Mouse (Mus musculus) heart, adult 11 months (tissue): ENCODE results near the gene Pqlc2.

ENCODE experiments used
- DNase-seq: peaks from one replicate; pipeline ENCODE4 v3.0.0; 2022

Pqlc2 gene

DNA sequence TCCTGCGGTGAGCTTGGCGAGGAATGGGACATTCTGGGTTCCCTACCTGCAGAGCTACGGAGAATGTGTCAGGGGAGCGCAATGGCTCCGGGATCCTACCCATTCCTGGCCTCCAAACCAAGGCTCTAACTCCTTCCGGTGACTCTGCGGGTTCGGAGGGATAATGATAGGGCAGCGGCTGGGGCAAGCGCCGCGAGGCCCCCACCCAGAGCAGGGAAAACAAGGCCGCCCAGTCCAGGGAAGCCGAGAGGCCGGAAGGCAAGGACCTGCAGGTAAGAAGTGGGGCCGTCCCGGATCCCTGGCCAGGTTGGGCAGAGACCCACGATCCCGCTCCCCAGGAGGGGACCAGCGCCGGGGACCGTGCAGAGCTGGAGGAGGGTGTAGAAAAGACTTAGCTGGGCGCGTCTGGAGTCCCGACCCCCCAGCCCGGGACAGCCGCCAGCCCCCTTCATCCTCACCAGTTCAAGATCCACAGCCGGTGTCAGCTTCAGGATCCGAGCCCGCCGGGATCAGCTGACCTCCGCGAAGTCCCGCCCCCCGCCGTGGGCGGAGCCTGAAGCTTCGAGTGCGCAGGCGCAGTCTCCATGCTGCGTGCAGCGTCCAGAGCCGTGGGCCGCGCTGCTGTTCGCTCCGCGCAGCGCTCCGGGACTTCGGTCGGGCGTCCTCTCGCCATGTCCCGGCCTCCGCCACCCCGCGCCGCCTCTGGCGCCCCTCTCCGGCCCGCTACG lies at the start of gene Pqlc2, which contains the start of gene Akr7a5:
TSS of gene Pqlc2 (minus strand) at position 538 of the 728 bp plus-strand sequence.
TSS of gene Akr7a5 (plus strand) at position 574 of the 728 bp plus-strand sequence.
- DNase-seq: peak; percentile 99

DNA sequence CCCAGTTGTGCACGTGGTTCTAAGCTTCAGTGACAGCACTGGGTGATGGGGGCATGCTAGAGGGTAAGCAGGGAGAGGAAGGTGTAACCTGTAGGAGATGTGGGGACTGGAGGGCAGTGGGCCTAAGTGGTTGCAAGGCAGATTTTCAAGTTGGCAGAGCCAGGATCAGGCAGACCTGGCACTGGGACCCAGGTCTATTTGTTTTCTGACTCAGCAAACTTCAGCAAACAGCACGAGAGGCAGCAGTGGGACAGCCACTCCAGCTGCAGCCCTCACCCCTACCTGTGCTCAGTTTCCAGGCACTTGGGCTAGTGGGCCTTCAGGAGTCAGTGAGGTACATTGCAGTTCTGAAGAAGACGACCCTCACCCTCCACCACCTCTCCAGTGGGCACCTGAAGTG lies 46.7 kb upstream of the Pqlc2 start:
- DNase-seq: no peak

DNA sequence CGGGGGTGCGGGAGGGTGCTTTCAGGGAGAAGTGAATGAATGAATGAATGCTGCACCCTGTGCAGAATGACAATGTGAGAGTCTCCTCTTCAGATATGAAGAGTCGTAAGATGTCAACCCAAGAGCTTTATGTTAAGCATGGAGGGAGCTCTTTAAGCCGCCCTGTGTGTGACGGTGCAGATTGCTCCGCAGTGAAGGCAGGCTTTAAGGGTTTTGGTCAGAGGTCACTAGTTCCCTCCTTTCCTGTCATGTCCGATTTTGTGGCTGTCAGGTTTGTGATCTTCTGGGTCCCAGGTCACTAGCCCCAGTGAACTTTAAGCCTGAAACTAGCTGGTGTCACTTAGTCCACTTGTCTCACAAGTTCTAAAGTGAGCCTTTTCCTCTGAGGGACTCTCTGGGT lies 42.3 kb upstream of the Pqlc2 start:
- no peak for DNase-seq

DNA sequence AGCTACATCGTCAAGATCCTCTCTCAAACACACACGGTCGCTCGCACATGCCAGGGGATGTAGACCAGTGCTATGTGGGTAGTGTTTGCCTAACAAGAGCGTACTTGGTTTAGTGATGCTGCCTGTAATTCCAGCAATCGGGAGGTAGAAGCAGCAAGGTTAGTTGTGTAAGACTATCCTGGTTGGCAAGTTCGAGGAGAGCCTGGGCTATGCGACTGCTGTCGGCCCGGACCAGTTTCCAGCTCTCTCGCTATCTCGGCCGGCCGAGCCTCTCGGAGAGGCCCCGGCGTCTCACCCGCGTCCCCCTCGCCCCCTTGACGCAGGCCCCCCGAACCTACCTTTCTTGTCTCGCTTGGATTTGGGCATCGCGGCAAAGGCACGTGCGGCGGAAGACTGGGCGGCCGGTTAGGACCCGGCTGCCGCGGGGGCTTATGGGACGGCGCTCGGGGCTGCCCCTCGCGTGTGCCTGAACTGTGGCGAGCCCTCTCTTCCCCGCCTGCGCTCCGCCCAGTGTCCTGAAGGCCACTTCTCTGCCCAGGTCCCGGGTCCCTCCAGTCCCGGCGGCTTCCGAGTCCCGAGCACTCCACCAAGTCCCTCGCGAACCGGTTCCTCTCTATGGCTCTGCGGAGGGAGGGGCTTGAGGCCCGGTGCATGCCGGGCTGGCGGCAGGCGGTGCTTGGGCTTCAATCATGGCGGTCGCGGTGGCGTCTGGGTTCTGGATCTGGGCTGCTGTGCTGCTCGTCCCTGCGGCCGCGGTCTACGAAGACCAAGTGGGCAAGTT lies 41.6 kb upstream of the Pqlc2 start, which contains the start of the genes Mrto4, Emc1 and Ubr4:
TSS of gene Mrto4 (minus strand) at position 646 of the 781 bp plus-strand sequence.
TSS of gene Emc1 (plus strand) at position 657 of the 781 bp plus-strand sequence.
TSS of gene Ubr4 (plus strand) at position 679 of the 781 bp plus-strand sequence.
- peak; percentile 99 for DNase-seq

DNA sequence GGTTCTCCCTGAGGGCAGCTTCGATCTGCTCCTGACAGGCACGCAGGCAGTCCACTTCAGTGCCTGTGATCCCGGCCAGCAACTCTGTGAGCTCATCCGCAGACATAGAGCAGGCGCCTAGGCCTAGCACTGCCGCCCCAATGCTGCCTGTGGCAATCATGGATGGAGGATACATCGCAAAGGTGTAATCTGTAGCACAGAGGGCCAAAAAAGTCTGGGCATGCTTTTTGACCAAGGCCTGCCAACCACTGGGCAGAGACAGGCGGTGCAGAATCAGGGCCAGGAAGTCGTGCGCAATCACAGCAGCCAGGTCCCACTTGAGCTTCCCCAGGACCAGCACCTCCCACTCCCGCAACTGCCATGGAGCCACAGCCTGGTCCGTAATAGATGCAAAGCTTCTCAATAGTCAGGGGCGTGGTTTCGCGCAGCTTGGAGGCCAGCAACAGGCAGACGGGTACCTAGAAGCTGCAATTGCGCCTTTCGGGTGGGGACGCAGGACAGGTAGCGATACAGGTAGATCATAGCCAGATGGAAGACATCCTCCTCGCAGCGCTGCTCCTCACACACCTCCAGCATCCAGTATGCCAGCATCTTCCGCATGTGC lies 35.0 kb upstream of the Pqlc2 start:
- DNase-seq: peak; percentile 89

DNA sequence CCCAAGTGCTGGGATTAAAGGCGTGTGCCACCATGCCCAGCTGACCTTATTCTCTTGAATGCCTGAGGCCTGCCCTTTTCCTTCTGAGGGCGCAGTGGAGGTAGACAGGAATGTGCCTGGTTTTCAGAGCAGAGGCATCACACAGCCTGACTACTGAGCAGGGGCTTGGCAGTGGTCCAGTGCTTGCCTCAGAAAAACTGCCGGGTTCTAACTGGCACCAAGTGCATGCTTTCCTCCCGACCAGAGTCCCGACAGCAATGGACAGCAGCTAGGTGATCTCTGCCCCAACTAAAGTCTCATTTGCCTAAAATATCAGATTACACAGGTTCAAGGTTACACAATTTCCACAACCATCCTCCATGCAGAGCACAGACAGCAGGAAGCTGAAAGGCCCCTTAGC lies 33.2 kb upstream of the Pqlc2 start:
- DNase-seq: no peak

DNA sequence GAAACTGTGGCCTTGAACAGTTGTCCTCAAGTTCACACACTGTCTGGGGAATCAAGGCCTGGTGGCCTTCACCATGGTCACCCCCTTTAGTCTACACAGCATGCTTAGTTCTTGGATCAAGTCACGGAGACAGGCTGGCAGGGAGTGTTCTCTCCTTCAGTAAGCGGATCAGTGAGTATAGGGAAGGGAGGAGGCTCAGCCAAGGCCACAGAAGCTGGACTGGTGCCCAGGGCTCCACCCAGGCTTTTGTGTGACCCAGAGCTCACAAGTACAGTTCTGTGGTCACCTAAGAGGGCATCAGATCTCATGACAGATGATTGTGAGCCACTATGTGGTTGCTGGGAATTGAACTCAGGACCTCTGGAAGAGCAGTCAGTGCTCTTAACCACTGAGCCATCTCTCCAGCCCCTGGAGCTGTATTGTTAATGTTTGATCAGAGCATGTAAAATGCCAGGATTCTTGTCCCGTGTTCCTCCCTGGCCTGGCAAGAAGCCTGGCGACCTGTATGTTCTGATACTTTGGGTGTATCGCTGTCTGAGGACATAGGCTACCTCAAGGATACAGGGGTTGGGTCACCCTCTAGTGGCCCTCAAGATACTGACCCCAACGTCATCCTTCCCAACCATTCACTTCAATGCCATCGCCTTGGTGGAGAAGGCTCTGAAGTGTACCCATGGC lies 31.2 kb upstream of the Pqlc2 start:
- DNase-seq: peak; percentile 88

DNA sequence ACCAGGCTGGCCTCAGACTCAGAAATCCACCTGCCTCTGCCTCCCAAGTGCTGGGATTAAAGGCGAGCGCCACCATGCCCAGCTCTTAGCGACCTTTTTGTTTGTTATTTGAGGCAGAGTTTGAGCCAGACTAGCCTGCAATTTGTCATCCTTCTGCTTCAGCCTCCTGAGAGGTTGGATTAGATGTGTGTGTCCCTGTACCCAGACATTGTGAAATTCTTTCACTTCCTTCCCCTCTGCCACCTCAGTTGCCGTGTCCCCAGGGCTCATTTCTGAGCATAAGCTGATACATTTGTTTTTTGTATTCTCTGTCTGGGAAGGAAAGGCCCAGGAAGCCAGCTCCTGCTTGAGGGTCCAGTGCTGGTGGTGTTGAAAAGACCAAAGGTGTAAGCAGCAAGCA lies 30.3 kb upstream of the Pqlc2 start:
- no peak for DNase-seq

DNA sequence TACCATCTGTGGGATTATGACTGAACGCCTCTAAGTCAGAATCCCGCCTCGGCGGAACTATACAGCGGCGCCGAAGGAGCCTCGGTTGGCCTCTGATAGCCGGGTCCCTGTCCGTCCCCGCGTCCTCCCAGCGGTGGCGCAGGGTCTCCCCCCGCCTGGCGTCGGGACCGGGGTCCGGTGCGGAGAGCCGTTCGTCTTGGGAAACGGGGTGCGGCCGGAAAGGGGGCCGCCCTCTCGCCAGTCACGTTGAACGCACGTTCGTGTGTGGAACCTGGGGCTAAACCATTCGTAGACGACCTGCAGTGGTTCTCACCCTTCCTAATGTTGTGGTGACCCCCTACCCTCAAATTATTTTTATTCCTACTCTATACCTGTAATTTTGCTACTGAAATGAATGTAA lies 27.6 kb upstream of the Pqlc2 start:
- DNase-seq: no peak

DNA sequence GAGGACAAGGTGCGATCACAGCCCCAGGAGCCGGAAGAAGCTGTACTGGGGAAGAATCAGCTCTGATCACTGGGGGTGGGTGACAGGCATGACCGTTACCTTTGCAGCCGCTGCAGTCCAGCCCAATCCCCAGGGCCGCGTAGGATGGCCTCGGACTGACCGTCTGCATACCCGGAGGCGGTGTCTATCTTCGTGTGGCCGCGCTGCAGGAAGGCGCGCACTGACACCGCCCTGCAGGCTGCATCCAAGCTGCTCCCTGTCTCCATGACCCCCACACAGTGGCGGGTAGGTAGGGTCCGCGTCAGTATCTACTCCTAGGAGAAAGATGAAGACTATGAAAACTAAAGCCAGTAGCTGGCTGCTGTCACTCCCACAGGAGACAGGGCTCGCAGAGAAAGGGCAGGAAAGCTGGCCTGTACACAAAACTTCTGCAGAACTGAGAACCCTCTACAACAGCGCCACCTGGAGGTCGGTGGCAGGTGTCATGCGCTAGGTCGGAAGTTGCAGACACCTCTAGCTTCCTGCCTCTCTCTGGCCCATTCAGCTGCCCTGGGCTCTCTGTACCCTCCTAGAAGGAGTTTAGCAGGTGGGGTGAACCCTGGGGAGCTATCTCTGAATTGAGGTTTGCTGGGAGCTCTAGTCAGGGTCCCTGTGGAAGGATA lies 26.4 kb upstream of the Pqlc2 start:
- peak; percentile 94 for DNase-seq

DNA sequence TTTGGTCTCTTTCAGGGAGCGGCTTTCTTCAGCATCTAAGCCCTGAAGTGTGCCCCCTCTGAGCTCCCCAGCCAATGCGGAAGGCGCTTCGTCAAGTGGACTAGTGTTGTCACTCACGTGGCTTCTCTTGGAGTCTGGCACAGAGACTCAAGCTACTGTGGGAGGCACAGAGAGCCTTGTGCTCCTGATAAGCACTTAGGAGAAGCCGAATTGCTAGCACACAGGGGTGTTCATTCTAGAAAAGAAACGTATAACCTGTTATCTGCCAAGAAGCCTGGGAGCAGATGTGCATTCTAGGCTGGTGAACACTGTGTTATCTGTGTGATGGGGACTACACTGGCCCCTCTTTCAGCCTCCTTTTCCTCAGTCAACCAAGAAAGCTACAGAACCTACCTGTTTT lies 25.0 kb upstream of the Pqlc2 start:
- DNase-seq: no peak

DNA sequence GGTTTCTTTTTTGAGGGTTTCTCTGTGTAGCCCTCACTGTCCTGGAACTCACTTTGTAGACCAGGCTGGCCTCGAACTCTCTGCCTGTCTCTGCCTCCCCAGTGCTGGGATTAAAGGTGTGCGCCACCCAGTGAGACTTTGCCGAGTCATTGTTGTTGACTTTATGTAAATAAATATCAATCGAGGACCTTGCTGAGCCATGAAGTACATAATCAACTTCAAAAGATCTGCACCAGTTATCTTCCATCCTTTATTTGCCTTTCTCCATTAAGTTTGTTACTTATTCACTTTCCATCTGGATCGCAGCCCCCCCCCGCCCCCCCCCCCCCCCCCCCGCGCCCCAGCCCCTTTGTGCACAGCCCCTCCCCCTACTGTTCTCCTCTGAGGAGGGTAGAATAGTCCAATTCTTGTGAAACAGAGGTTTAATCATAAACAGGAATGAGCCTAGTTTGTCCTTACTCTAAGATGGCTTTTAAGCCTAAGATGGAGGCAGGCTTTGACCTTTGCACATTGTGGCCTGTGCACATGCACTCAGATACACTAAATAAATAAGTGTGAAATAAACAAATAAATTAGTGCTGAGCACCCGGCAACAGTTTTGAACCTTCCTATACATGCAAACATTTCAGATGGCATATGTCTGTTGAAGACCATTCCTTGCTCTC lies 24.3 kb upstream of the Pqlc2 start:
- no peak for DNase-seq

DNA sequence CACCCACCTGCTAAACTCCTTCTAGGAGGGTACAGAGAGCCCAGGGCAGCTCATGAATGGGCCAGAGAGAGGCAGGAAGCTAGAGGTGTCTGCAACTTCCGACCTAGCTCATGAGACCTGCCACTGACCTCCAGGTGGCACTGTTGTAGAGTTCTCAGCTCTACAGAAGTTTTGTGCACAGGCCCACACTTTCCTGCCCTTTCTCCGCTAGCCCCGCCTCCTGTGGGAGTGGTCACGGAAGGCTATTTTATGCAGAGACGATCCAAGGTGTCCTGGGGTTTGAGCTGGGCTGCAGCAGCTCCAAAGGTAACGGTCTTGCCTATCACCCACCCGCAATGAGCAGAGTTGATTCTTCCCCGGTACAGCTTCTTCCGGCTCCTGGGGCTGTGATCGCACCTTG lies 20.1 kb upstream of the Pqlc2 start:
- peak; percentile 95 for DNase-seq

DNA sequence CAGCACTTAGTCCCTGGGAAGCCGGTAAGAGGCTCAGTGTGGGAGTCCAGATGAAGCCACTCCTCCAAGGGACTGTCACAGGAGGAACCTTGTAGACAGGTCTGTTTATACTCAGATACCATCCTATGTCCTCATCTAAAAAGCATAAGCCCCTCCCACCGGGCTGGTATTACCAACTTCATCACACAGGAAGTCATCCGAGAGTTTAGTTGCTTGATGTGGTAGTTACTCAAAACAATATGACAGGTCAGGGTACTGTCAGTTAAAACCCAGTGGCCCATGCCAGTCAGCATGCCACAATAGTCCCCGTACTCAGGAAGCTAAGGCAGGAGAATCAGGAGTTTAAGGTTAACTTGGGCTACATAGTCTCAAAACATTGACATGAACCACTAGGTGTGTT lies 9.2 kb upstream of the Pqlc2 start:
- no peak for DNase-seq

DNA sequence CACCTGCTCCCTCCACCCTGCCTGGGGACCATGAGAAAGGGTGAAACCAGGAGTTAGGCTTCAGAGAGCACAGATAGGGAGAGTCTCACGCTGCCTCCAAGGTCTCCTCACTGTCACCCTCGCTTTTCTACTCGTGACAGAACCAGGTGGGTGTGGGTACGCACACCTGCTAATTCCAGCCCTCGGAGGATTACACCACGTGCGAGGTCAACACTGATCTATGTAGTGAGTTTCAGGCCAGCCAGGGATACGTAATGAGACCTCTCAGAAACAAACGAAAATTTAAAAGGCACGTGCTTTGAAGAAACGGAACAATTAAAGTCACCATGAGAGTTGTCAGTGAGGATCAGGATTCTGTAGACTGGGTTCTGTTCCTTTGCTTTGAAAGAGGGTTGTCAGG lies 7.9 kb upstream of the Pqlc2 start:
- DNase-seq: no peak

DNA sequence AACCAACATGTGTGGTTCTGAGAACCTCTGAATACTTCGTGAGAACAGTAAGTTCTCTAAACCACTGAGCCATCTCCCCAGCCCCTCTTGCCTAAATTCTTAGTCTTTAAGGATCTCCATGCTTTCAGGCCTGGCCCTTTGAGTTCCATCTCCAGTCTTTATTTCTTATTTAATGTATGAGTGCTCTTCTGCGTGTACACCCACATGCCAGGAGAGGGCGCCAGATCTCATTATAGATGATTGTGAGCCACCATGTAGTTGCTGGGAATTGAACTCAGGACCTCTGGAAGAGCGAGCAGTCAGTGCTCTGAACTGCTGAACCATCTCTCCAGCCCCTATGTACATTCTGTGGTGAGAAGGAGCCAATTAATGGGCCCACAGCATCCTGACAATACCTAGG lies 2.1 kb upstream of the Pqlc2 start:
- DNase-seq: peak; percentile 88

DNA sequence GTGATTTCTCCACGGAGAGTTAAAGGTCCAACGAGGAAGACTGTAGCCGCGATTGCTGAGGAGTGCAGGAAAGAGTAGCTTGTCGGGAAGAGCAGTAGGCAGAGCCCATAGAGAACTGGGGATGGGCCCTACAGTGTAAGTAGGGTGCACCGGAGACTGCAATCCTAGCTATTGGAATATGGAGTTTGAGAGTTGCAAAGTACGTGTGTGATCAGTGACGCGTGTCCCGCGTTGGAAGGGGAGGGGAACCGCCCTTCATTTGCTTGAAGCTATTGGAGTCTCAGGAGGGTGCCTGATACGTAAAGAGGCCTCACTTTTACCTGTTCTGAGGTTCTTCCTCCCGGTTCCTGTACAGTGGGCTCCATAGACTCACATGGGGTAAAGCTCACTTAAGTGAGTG lies 1.2 kb upstream of the Pqlc2 start:
- no peak for DNase-seq

DNA sequence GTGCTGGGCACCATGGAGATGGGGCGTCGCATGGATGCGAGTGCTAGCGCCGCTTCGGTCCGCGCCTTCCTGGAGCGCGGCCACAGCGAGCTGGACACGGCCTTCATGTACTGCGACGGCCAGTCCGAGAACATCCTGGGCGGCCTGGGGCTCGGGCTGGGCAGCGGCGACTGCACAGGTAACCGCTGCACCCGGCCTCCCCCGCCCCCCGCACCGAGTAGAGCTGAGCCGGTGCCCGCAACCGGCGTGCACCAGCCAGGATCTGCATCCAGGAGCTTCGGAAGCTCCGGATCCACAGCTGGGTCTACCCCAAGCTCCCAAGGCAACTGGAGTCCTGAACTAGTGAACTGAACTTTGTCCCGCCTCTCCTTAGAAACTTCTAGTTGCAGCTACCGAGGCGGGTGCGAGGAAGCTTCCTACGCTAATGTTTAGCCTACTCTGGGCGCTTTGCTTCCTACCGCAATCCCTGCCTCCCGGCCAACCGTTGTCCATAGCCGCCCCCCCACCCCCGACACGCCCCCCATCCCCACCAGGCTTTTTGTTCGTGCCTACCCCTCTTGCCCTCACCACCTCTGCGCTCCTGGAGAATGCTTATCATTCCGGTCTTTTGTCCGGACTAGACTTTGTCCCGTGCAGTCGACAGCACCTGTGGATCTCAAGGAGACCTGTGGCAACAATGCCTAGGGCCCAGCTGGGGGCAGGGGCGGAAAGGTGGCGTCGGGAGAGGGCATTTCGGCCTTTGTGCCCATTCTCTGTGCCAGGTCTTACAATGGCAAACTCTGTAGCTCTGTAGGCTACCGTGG lies 592 bp upstream of the Pqlc2 start:
- DNase-seq: no peak

DNA sequence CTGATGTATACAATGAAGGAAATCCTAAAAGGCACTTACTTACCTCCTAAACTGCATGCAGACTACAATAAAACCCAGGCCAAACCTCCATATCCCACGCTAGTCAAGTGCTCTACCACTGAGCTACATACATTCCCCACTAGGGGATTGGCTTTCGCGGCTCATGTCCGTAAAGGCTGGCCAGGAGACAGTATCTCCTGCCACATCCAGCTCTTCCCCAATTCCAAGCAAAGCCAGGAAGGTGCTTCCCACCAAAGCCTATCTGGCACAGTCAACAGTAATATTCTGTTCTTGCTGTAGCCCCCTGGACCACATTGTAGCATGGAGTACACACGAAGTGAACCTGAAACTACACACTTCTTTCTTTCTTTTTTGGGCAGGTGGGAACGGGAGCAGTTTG lies 857 bp downstream of the Pqlc2 start:
- DNase-seq: peak; percentile 84

DNA sequence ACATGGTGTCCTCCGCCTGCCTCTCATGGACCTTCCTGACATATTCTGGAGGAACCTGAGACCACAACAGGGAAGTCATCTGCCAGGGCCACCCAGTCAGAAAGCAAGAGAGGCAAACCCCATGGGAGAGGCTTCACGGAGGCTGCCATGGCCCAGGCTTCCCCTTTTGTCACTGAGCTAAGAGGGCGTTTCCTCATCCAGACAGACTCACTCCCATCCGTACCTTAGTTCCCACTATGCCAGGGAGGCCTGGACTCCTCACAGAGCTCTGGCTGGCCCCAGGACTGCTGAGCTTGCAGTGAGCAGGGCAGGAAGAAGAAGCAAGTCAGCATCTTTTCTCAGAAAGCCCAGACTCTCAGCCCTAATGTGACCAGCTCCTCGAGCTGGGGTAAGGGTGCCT lies 2.6 kb downstream of the Pqlc2 start:
- peak; percentile 97 for DNase-seq

DNA sequence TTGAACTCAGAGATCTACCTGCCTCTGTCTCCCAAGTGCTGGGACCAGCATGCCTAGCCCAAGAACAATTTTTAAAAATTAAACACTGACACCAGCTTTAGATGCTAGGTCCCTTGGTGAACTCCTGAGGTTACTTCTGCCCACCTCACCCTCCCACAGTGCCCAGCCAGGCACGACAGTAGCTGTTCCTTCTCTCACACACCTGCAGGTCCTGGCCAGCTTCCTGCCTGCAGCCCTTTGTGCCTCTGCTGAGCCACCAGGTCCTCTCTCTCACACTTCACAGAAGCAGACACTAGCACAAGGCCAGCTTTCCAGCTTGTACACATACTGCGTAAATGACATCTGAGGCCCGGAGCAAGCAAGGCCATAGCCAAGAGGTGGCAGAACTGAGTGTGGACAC lies 5.0 kb downstream of the Pqlc2 start:
- DNase-seq: no peak
